Mouse (Mus musculus) cortical plate, adult 2 months (tissue): Measurements from ENCODE around the gene Cdc40.
A peak's percentile ranks its signal among the peaks of the same experiment; 100 is the strongest.

ENCODE experiments used
- CTCF ChIP-seq: fragments of 200-500 bp; IDR thresholded peaks from 2 replicates; pipeline ENCODE4 v1.5.1; 2011; ENCODE audit warnings: mild to moderate bottlenecking, control low read depth, low read length; ENCODE audit not compliant: insufficient read depth; ENCODE audit errors: extremely low read depth
- POLR2A ChIP-seq: fragments of 200-500 bp; IDR thresholded peaks from 2 replicates; pipeline ENCODE4 v1.6.1; 2011; ENCODE audit warnings: mild to moderate bottlenecking, low read length, control low read depth; ENCODE audit not compliant: insufficient read depth; ENCODE audit errors: extremely low read depth

- TF ChIP-seq CTCF (no peak), POLR2A (0 out of 2 replicates have a peak, but pooled peaks have one; percentile 7)
Measured at GRCm38 (mm10) chr10:40883644-40884278, 650 bp upstream of the Cdc40 start.
